Mouse (Mus musculus) hindbrain, embryonic 14.5 days (tissue): Measurements from ENCODE around the gene Ctso. TPM values are rescaled to one million over a fixed set of nuclear protein-coding genes. Genes with fewer than 3 reads are reported as not detected.

ENCODE experiments used
- ATAC-seq: fragments of 200-750 bp; cut with Nextera tagmentation; 2 replicates; pipeline ENCODE4 v1.8.0; 2017; ENCODE audit warnings: moderate number of reproducible peaks, mild to moderate bottlenecking, moderate TSS enrichment, moderate library complexity; ENCODE audit not compliant: low FRiP score
- DNase-seq: peaks from one replicate; pipeline ENCODE4 v3.0.0-alpha.2; 2015; ENCODE audit warnings: low spot score
- H3K27ac ChIP-seq: fragments of 300-500 bp; sonication (generic); 2 replicates; pipeline ENCODE4 v1.5.1; 2014; ENCODE audit warnings: mild to moderate bottlenecking, moderate library complexity
- H3K27me3 ChIP-seq: fragments of 300-500 bp; sonication (generic); 2 replicates; pipeline ENCODE4 v1.6.1; 2014; ENCODE audit warnings: mild to moderate bottlenecking, low read length, mixed read lengths; ENCODE audit not compliant: control insufficient read depth, insufficient read depth
- H3K36me3 ChIP-seq: fragments of 300-500 bp; sonication (generic); replicated peaks from 2 replicates; pipeline ENCODE4 v1.6.1; 2014; ENCODE audit not compliant: control insufficient read depth, insufficient read depth
- H3K4me1 ChIP-seq: fragments of 300-500 bp; sonication (generic); replicated peaks from 2 replicates; pipeline ENCODE4 v1.6.1; 2014; ENCODE audit warnings: antibody characterized with exemption, low read length, mixed read lengths; ENCODE audit not compliant: control insufficient read depth, insufficient read depth
- H3K4me2 ChIP-seq: fragments of 300-500 bp; sonication (generic); replicated peaks from 2 replicates; pipeline ENCODE4 v1.6.1; 2014; ENCODE audit warnings: mild to moderate bottlenecking, moderate library complexity
- H3K4me3 ChIP-seq: fragments of 300-500 bp; sonication (generic); replicated peaks from 2 replicates; pipeline ENCODE4 v1.5.1; 2014; ENCODE audit warnings: mild to moderate bottlenecking, low read length
- H3K9ac ChIP-seq: fragments of 300-500 bp; sonication (generic); 2 replicates; pipeline ENCODE4 v1.6.1; 2014
- H3K9me3 ChIP-seq: fragments of 300-500 bp; sonication (generic); 2 replicates; pipeline ENCODE4 v1.6.1; 2016; ENCODE audit warnings: low read length; ENCODE audit not compliant: control insufficient read depth
- WGBS: fragments of 180-500 bp; shearing (Covaris S2); extraction: QIAGEN DNeasy Blood & Tissue Kit; methylation state at CpG from one replicate; pipeline ENCODE4 v1.1.7; 2014; 5-methylcytosine and 5-hydroxymethylcytosine counted together
- polyA plus RNA-seq: library from polyadenylated mRNA; unstranded; fragments of >200 nt; fragmentation: Nextera tagmentation; extraction: Ambion mirVana; gene quantifications from 2 replicates; pipeline ENCODE4 v1.2.1, GENCODE M21; 2014

The Ctso gene
- polyA plus RNA-seq, 1 experiment from 2014 or later = 10.1 TPM

GRCm38 (mm10) chr3:81995988-81996387, 63.6 kb downstream of the Ctso start:
- WGBS = 4% methylated on average over 1 of the region's 1 CpGs
- H3K27ac ChIP-seq = no peak overlapping the region
- no peaks in the 10 kb centered on the region for H3K27me3 ChIP-seq
- DNase-seq (peak; percentile 81), ATAC-seq (no peak)
- H3K4me1 ChIP-seq = 0 out of 2 replicates have a peak, but pooled peaks cover 5% of the 10 kb centered on the region
- no peaks in the 10 kb centered on the region for H3K9me3 ChIP-seq
- no peaks in the 10 kb centered on the region for H3K36me3 ChIP-seq
- H3K4me2 ChIP-seq = no peak overlapping the region
- H3K4me3 ChIP-seq = no peak overlapping the region
- no peak overlapping the region for H3K9ac ChIP-seq

Other genes with a start within 250 kb of the Ctso start
- 0.25 TPM in 1 of 2 replicates, not detected in the other for gene Tdo2, start 43.6 kb downstream of the Ctso start, polyA plus RNA-seq
- gene Asic5, start 49.7 kb downstream of the Ctso start, polyA plus RNA-seq = not detected in 2 replicates
- 51.7 and 66.4 TPM in 2 replicates for gene Gucy1b1, start 142.1 kb downstream of the Ctso start, polyA plus RNA-seq
- gene Gucy1a1, start 213.2 kb downstream of the Ctso start, polyA plus RNA-seq = 21.9 and 27.8 TPM in 2 replicates